Mouse (Mus musculus) CH12.LX (cell line): ENCODE results near the gene Dll1. TPM values are rescaled to one million over a fixed set of nuclear protein-coding genes. Genes with fewer than 3 reads are reported as not detected.

ENCODE experiments used
- DNase-seq: peaks from one replicate; pipeline ENCODE4 v3.0.0-alpha.2; 2013; ENCODE audit errors: extremely low read depth
- H3K27ac ChIP-seq: 2 replicates; pipeline ENCODE4 v1.5.1; 2012; ENCODE audit warnings: low read depth, mild to moderate bottlenecking, control low read depth, moderate library complexity; ENCODE audit not compliant: insufficient read depth
- H3K27me3 ChIP-seq: replicated peaks from 2 replicates; pipeline ENCODE3; 2012; ENCODE audit warnings: inconsistent platforms
- H3K36me3 ChIP-seq, 2 experiments: replicated peaks in 1 of 2; 2 replicates each; pipeline versions ENCODE3 to v1.6.1; 2012; ENCODE audit warnings: inconsistent platforms in 1 of 2, low read length in 1 of 2, mild to moderate bottlenecking in 1 of 2, mixed read lengths in 1 of 2, moderate library complexity in 1 of 2; ENCODE audit not compliant: control insufficient read depth in 1 of 2, insufficient read depth in 1 of 2
- H3K4me1 ChIP-seq, 2 experiments: 2 replicates each; pipeline ENCODE4 v1.6.1; 2012; ENCODE audit warnings: inconsistent platforms in 1 of 2, moderate library complexity in 1 of 2; ENCODE audit not compliant: insufficient read depth in 2 of 2, control insufficient read depth in 1 of 2
- H3K4me2 ChIP-seq: 2 replicates; pipeline ENCODE4 v1.6.1; 2012; ENCODE audit warnings: low read depth, mild to moderate bottlenecking, control low read depth; ENCODE audit not compliant: poor library complexity, insufficient read depth, severe bottlenecking
- H3K4me3 ChIP-seq, 3 experiments: fragments of 150-350 bp in 1 of 3; sonication (generic) in 1 of 3; replicated peaks in 1 of 3; 2 replicates each; pipeline versions ENCODE3 to v1.5.1; 2011 to 2012; ENCODE audit warnings: low read depth in 2 of 3, low read length in 2 of 3, mild to moderate bottlenecking in 2 of 3, moderate library complexity in 2 of 3, control low read depth in 1 of 3, improper control_type of control experiment in 1 of 3, inconsistent platforms in 1 of 3, mixed read lengths in 1 of 3; ENCODE audit not compliant: poor library complexity in 1 of 3
- H3K79me2 ChIP-seq: replicated peaks from 2 replicates; pipeline ENCODE4 v1.6.1; 2012; ENCODE audit warnings: mild to moderate bottlenecking, moderate library complexity; ENCODE audit not compliant: control insufficient read depth, poor library complexity, insufficient read depth, severe bottlenecking; ENCODE audit errors: extremely low read depth
- H3K9ac ChIP-seq: 2 replicates; pipeline ENCODE4 v1.6.1; 2012; ENCODE audit warnings: low read depth, mild to moderate bottlenecking, control low read depth, moderate library complexity; ENCODE audit not compliant: insufficient read depth
- H3K9me3 ChIP-seq: replicated peaks from 2 replicates; pipeline ENCODE3; 2012; ENCODE audit warnings: low read length, inconsistent platforms, mixed read lengths
- CHD1 ChIP-seq: IDR thresholded peaks from 2 replicates; pipeline ENCODE4 v1.6.1; 2012; ENCODE audit warnings: low read depth, low read length, improper control_type of control experiment, inconsistent platforms
- CTCF ChIP-seq, 2 experiments: IDR thresholded peaks in 1 of 2; conservative IDR thresholded peaks in 1 of 2; 2 replicates each; pipeline ENCODE4 v1.5.1; 2011 to 2012; ENCODE audit warnings: low read depth in 2 of 2, low read length in 2 of 2, improper control_type of control experiment in 1 of 2, inconsistent platforms in 1 of 2, mild to moderate bottlenecking in 1 of 2, moderate library complexity in 1 of 2
- E2F4 ChIP-seq: IDR thresholded peaks from 2 replicates; pipeline ENCODE4 v1.6.1; 2011; ENCODE audit warnings: low read depth, low read length, improper control_type of control experiment; ENCODE audit not compliant: insufficient replicate concordance
- EP300 ChIP-seq: IDR thresholded peaks from 2 replicates; pipeline ENCODE4 v1.6.1; 2011; ENCODE audit warnings: low read length, improper control_type of control experiment
- ETS1 ChIP-seq: conservative IDR thresholded peaks from 2 replicates; pipeline ENCODE4 v1.6.1; 2012; ENCODE audit warnings: low read depth, mild to moderate bottlenecking, inconsistent platforms, low read length, improper control_type of control experiment, moderate library complexity
- GABPA ChIP-seq: IDR thresholded peaks from 2 replicates; pipeline ENCODE4 v1.6.1; 2012; ENCODE audit warnings: low read depth, low read length, improper control_type of control experiment, inconsistent platforms; ENCODE audit not compliant: insufficient replicate concordance
- MAFK ChIP-seq: IDR thresholded peaks from 2 replicates; pipeline ENCODE4 v1.6.1; 2011; ENCODE audit warnings: low read length, improper control_type of control experiment; ENCODE audit not compliant: insufficient replicate concordance
- MAZ ChIP-seq: IDR thresholded peaks from 2 replicates; pipeline ENCODE4 v1.6.1; 2012; ENCODE audit warnings: low read depth, mild to moderate bottlenecking, inconsistent platforms, low read length, improper control_type of control experiment, moderate library complexity
- MYC ChIP-seq: IDR thresholded peaks from 2 replicates; pipeline ENCODE4 v1.6.1; 2011; ENCODE audit warnings: low read depth, mild to moderate bottlenecking, improper control_type of control experiment, low read length
- NRF1 ChIP-seq: IDR thresholded peaks from 2 replicates; pipeline ENCODE4 v1.6.1; 2014; ENCODE audit warnings: low read depth, mild to moderate bottlenecking, inconsistent platforms, low read length, improper control_type of control experiment, moderate library complexity
- PAX5 ChIP-seq: IDR thresholded peaks from 2 replicates; pipeline ENCODE4 v1.6.1; 2012; ENCODE audit warnings: low read length, inconsistent platforms, mixed read lengths
- POLR2AphosphoS2 ChIP-seq: IDR thresholded peaks from 2 replicates; pipeline ENCODE4 v1.6.1; 2011; ENCODE audit warnings: low read depth, low read length, improper control_type of control experiment
- RAD21 ChIP-seq: IDR thresholded peaks from 2 replicates; pipeline ENCODE4 v1.6.1; 2011; ENCODE audit warnings: low read depth, mild to moderate bottlenecking, low read length, improper control_type of control experiment, moderate library complexity
- TBP ChIP-seq: conservative IDR thresholded peaks from 2 replicates; pipeline ENCODE4 v1.6.1; 2011; ENCODE audit warnings: low read depth, low read length, improper control_type of control experiment
- TCF12 ChIP-seq: IDR thresholded peaks from 2 replicates; pipeline ENCODE4 v1.6.1; 2014; ENCODE audit warnings: low read depth, mild to moderate bottlenecking, inconsistent platforms, low read length, improper control_type of control experiment
- UBTF ChIP-seq: IDR thresholded peaks from 2 replicates; pipeline ENCODE4 v1.6.1; 2012; ENCODE audit warnings: low read depth, mild to moderate bottlenecking, inconsistent platforms, low read length, improper control_type of control experiment, moderate library complexity
- USF1 ChIP-seq: IDR thresholded peaks from 2 replicates; pipeline ENCODE4 v1.6.1; 2014; ENCODE audit warnings: low read depth, mild to moderate bottlenecking, inconsistent platforms, low read length, improper control_type of control experiment
- ZNF384 ChIP-seq: IDR thresholded peaks from 2 replicates; pipeline ENCODE4 v1.6.1; 2012; ENCODE audit warnings: low read depth, low read length, improper control_type of control experiment, inconsistent platforms
- dilution Hi-C: fragments of 300-500 bp; cut with MboI; formaldehyde crosslinking; loops from 2 replicates; pipeline ENCODE4 v1.14.3; 2020; ENCODE audit warnings: low sequenced_read_pairs; ENCODE audit not compliant: extremely low pct_unique_long_range_greater_than_20kb, extremely low pct_ligation_motif_present
- in situ Hi-C: fragments of 300-500 bp; cut with MboI; formaldehyde crosslinking; loops from 3 replicates; pipeline ENCODE4 v1.14.3; 2019; ENCODE audit warnings: low sequenced_read_pairs, low pct_ligation_motif_present, low pct_unique_long_range_greater_than_20kb, mixed read lengths
- polyA plus RNA-seq: library from polyadenylated mRNA; unstranded; fragments of >175 nt; gene quantifications from 2 replicates; pipeline ENCODE4 v1.2.1, GENCODE M21; 2012; ENCODE audit warnings: low read depth; ENCODE audit not compliant: insufficient read length
- total RNA-seq, 2 experiments: library from RNA; depleted of rRNA; stranded (reverse); fragments of 300-350 nt in 1 of 2; fragments of >200 nt in 1 of 2; gene quantifications; 2 replicates each; pipeline ENCODE4 v1.2.3; 2012 to 2014

The Dll1 gene
- total and polyA plus RNA-seq, 3 experiments: 0.25 to 0.52 (median 0.29) TPM

- H3K4me3 ChIP-seq: no peak overlapping the region
- TF ChIP-seq CTCF (conservative IDR thresholded peaks at IDR 0.05 in 1 of 2, IDR thresholded peaks at IDR 0.05 in 1 of 2; ENCODE audit: low read depth in 2 of 2, low read length in 2 of 2) (no peak), TCF12 (no peak), RAD21 (no peak), UBTF (no peak), CHD1 (no peak), ETS1 (no peak), ZNF384 (no peak), E2F4 (no peak), TBP (no peak), MAZ (no peak), MYC (no peak), PAX5 (no peak), EP300 (no peak), MAFK (no peak), POLR2AphosphoS2 (no peak), USF1 (no peak), GABPA (no peak)
- H3K4me2 ChIP-seq: no peak overlapping the region
- no peak overlapping the region for H3K9ac ChIP-seq
- H3K4me1 ChIP-seq: no peaks in the 10 kb centered on the region
- H3K27ac ChIP-seq: no peak overlapping the region
- DNase-seq: no peak
- no peaks in the 10 kb centered on the region for H3K79me2 ChIP-seq
- in situ Hi-C loops: no loop called here
- dilution Hi-C loops: no loop called here
- peaks cover 77 to 95% of the 10 kb centered on the region in 2 experiments for H3K36me3 ChIP-seq
- peaks cover 4% of the 10 kb centered on the region for H3K9me3 ChIP-seq
- no peaks in the 10 kb centered on the region for H3K27me3 ChIP-seq
Observed at GRCm38 (mm10) chr17:15422666-15423065, 46.0 kb upstream of the Dll1 start.

DNA sequence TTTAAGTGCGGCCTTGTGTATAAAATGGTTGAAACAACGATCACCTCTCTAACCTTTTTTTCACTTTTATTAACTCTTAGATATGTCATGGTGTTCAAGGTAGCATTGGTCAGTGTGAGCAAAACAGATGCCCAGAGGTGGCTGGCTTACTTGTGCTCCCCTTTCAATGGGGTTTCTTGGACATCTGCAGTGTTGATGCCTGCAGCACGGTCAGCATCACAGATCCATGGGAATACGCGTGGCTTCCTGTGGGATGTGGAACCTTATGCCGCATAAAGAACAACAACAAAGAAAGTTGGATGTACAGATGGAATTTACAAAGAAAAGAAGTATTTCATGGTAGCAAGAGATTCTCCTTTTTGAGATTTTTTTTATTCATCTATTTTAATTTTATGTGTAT lies 44.8 kb upstream of the Dll1 start:
- dilution Hi-C loops: no loop called here
- Histone ChIP-seq H3K27me3 (no peaks in the 10 kb centered on the region), H3K79me2 (no peaks in the 10 kb centered on the region), H3K36me3 (peaks cover 80 to 97% of the 10 kb centered on the region in 2 experiments), H3K9ac (no peak overlapping the region), H3K9me3 (peaks cover 4% of the 10 kb centered on the region), H3K4me2 (no peak overlapping the region), H3K4me3 (no peak overlapping the region), H3K4me1 (no peaks in the 10 kb centered on the region), H3K27ac (no peak overlapping the region)
- in situ Hi-C loops: no loop called here
- no peak for DNase-seq
- TF ChIP-seq NRF1: no peak
- no peak for TF ChIP-seq UBTF
- no peak for TF ChIP-seq EP300
- no peak for TF ChIP-seq MAFK
